Mouse (Mus musculus) left cerebral cortex, adult 9 months (tissue): ENCODE measurements around the gene Aqp7.
"Not testable (repeated sequence)": the region's sequence is repeated elsewhere in the genome, so short reads cannot be mapped to it uniquely, and the experiment has no call there.

Source experiments
- DNase-seq, 2 experiments: peaks; one replicate each; pipeline ENCODE4 v3.0.0; 2022; ENCODE audit warnings: low spot score in 2 of 2

Aqp7 gene

GRCm38 (mm10) chr4:41047524-41048271 is at the start of gene Aqp7:
TSS of gene Aqp7 (minus strand) at chr4:41048139.
- no peak for DNase-seq

GRCm38 (mm10) chr4:41097381-41097780 is 49.4 kb upstream of the Aqp7 start:
- DNase-seq = no peak

GRCm38 (mm10) chr4:41096794-41097193 is 48.9 kb upstream of the Aqp7 start:
- no peak for DNase-seq

- no peak for DNase-seq
These were observed 48.2 kb upstream of the Aqp7 start for GRCm38 (mm10) chr4:41096169-41096568.

- DNase-seq = no peak
These were observed 46.4 kb upstream of the Aqp7 start for GRCm38 (mm10) chr4:41094361-41094760.

- no peak for DNase-seq
These were observed 45.0 kb upstream of the Aqp7 start for GRCm38 (mm10) chr4:41092958-41093357.

GRCm38 (mm10) chr4:41091391-41091790 is 43.5 kb upstream of the Aqp7 start:
- no peak for DNase-seq

GRCm38 (mm10) chr4:41089705-41090104 is 41.8 kb upstream of the Aqp7 start:
- no peak for DNase-seq

- DNase-seq = no peak
These were observed 41.2 kb upstream of the Aqp7 start for GRCm38 (mm10) chr4:41089189-41089588.

- no peak for DNase-seq
These were observed 39.7 kb upstream of the Aqp7 start for GRCm38 (mm10) chr4:41087459-41088298.

- DNase-seq = no peak
These were observed 39.0 kb upstream of the Aqp7 start for GRCm38 (mm10) chr4:41086947-41087346.

- DNase-seq = no peak
These were observed 36.9 kb upstream of the Aqp7 start for GRCm38 (mm10) chr4:41084819-41085218.

GRCm38 (mm10) chr4:41082803-41083202 is 34.9 kb upstream of the Aqp7 start:
- not testable (repeated sequence) for DNase-seq

GRCm38 (mm10) chr4:41081733-41082132 is 33.8 kb upstream of the Aqp7 start:
- DNase-seq = no peak

GRCm38 (mm10) chr4:41078726-41079125 is 30.8 kb upstream of the Aqp7 start:
- DNase-seq = no peak

GRCm38 (mm10) chr4:41074461-41074860 is 26.5 kb upstream of the Aqp7 start:
- no peak for DNase-seq

GRCm38 (mm10) chr4:41073008-41073817 is 25.3 kb upstream of the Aqp7 start:
- no peak for DNase-seq

GRCm38 (mm10) chr4:41071500-41072429 is 23.8 kb upstream of the Aqp7 start:
- no peak for DNase-seq

GRCm38 (mm10) chr4:41065196-41065595 is 17.3 kb upstream of the Aqp7 start:
- DNase-seq = no peak

- DNase-seq = no peak
These were observed 16.1 kb upstream of the Aqp7 start for GRCm38 (mm10) chr4:41063894-41064673.
